Mouse (Mus musculus): ENCODE measurements around the gene E130114P18Rik. TPM values are rescaled to one million over a fixed set of nuclear protein-coding genes. Genes with fewer than 3 reads are reported as not detected.

E130114P18Rik gene
- polyA plus RNA-seq, 1 experiment from 2014 or later: 3.0 TPM

DNA sequence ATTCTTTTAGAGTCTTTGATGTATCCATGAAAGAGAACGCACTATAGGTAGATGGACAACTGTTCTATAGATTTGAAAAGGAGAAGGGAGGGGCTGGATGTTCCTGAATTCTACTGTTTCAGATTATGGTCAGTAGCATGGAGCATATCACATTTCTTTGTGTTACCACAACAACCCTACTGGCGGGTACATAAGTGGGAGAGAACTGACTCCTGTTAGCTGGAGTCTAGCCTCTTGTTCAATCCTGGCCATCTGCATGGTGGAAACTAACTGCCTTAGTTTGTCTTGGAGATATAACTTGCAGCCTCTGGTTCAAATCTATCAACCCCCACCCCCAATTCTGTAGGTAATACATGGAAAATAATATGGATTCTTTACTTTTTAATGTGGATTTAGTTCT lies 4.1 kb downstream of the E130114P18Rik start:
- no peak for ATAC-seq (ENCODE audit: insufficient number of reproducible peaks, low FRiP score, low TSS enrichment, low read depth)
- Histone ChIP-seq H3K9ac (no peak overlapping the region), H3K4me3 (peak overlapping the region; percentile 48), H3K4me2 (peak overlapping the region; percentile 56), H3K9me3 (no peaks in the 10 kb centered on the region), H3K27ac (peak overlapping the region; percentile 97), H3K36me3 (no peaks in the 10 kb centered on the region), H3K4me1 (peaks cover 19% of the 10 kb centered on the region), H3K27me3 (no peaks in the 10 kb centered on the region)
- 59% methylated on average over 2 of the region's 2 CpGs for WGBS

DNA sequence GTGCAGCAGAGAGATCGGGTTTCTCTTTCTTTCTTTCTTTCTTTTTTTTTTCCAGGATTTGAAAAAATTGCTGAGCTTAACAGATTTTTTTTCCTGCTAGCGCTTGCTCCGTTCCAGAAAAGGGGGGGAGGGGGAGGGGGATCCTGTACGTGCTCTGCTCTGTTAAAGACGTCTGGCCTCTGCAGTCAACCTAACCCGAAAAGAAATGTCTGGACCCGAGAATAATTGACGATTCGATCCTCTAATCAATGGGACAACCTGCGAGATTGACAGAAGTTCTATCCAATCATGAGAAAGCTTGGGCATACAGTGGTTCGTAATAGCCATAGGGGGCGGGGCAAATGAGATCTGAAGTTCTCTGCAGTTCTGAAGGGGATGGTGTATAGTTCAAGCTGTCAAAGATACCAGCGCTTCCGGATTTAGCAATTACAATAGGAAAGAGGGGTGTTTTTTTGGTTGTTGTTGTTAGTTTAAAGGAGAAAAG lies 4.7 kb downstream of the E130114P18Rik start:
- Histone ChIP-seq H3K9me3 (no peaks in the 10 kb centered on the region), H3K27ac (peak overlapping the region; percentile 97), H3K4me3 (peak overlapping the region; percentile 48), H3K9ac (no peak overlapping the region), H3K4me1 (peaks cover 19% of the 10 kb centered on the region), H3K36me3 (no peaks in the 10 kb centered on the region), H3K27me3 (no peaks in the 10 kb centered on the region), H3K4me2 (peak overlapping the region; percentile 56)
- peak; percentile 74 for ATAC-seq (ENCODE audit: insufficient number of reproducible peaks, low FRiP score, low TSS enrichment, low read depth)
- 0% methylated on average over 14 of the region's 14 CpGs for WGBS

DNA sequence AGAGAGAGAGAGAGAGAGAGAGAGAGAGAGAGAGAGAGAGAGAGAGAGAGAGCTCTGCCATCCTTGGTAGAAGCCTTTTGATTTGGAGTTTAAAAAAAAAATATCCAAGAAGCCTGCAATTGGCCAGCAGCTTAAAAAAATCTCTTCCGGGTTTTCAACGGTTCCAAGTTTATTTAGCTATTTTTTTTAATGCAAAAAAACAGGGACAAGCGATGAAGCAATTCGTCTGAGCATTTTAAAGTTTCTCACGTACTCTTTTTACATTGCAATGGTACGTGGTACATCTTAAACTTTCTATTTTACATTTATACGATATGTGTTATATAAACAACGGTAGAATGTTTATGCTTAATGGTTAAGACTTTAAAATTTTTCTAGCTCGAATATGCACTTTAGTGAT lies 5.2 kb downstream of the E130114P18Rik start, which contains the start of gene Nfia:
Gene Nfia (plus strand): TSS at position 94 of the 400 bp plus-strand sequence.
- no peak for ATAC-seq (ENCODE audit: insufficient number of reproducible peaks, low FRiP score, low TSS enrichment, low read depth)
- 0 out of 2 replicates have a peak within 1 kb of the TSS, but pooled peaks have one; percentile 28 for H3K9ac ChIP-seq
- WGBS: under 1% methylated on average over 9 of the region's 9 CpGs
- peak within 1 kb of the TSS; percentile 48 for H3K4me3 ChIP-seq
- H3K27ac ChIP-seq: peak within 1 kb of the TSS; percentile 97
- peak within 1 kb of the TSS; percentile 56 for H3K4me2 ChIP-seq
- no peaks in the 10 kb centered on the region for H3K36me3 ChIP-seq
- H3K4me1 ChIP-seq: peaks cover 19% of the 10 kb centered on the region
- no peaks in the 10 kb centered on the region for H3K27me3 ChIP-seq
- no peaks in the 10 kb centered on the region for H3K9me3 ChIP-seq

DNA sequence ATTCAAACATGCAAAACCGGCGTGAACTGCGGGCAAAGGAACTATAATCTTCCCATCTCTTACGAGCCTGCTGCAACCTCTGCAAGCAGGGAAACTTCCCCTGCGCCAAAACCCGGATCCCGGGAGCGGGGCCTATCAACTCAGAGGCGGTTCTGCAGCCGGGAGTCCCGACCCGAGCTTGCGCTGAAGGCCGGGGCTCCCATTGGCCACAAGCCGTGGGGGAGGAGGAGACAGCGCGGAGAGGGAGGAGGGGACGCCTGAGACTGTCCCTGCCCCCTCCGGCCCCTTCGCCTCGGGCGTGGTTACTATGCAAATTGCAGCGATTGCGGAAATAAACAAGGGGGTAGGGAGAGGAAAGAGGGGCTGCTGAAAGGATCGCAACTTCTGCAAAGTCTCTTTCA lies 5.8 kb downstream of the E130114P18Rik start:
- peak; percentile 93 for ATAC-seq (ENCODE audit: insufficient number of reproducible peaks, low FRiP score, low TSS enrichment, low read depth)
- no peaks in the 10 kb centered on the region for H3K36me3 ChIP-seq
- H3K4me2 ChIP-seq: peak overlapping the region; percentile 56
- peak overlapping the region; percentile 97 for H3K27ac ChIP-seq
- WGBS: 0% methylated on average over 25 of the region's 25 CpGs
- H3K9ac ChIP-seq: 0 out of 2 replicates have a peak overlapping the region, but pooled peaks have one; percentile 28
- H3K9me3 ChIP-seq: no peaks in the 10 kb centered on the region
- no peaks in the 10 kb centered on the region for H3K27me3 ChIP-seq
- peaks cover 19% of the 10 kb centered on the region for H3K4me1 ChIP-seq
- peak overlapping the region; percentile 48 for H3K4me3 ChIP-seq

DNA sequence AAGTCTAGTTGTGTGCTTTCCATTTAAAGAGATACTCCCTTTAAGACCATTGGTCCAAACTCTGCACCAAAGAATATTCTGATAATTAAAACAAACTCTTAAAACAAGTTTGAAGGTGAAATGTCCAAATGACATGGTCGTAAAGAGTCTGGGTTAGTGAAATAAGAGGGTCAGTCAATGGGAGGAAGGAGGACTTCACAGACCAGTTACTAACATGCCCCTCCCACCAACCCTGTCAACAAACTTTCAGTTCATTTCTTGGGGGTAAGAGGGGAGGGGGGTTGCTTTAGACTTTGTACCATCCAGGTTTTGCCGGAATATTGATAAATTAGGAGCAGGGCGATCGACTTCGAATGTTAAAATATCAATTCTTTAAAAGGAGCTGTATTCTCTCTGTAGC lies 6.5 kb downstream of the E130114P18Rik start:
- no peak for ATAC-seq (ENCODE audit: insufficient number of reproducible peaks, low FRiP score, low TSS enrichment, low read depth)

DNA sequence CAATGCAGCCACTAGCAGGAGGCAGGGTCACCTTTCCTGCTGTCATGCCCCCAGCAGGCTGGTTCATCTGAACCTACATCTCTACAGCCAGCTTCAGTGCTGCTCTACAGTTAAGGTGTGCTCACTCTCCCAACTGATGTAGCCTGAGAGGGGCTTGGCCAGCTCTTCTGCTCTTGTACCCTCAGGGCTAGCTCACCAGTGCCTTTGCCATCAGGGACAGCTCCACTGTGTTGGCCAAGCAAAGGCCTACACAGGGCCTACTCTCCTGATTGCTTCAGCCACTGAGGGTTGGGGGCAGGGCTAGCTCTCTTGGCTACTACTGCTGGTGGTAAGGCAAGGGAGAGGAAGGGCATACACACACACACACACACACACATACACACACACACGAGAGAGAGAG lies 8.0 kb downstream of the E130114P18Rik start:
- Histone ChIP-seq H3K9ac (no peak overlapping the region), H3K36me3 (no peaks in the 10 kb centered on the region), H3K27me3 (no peaks in the 10 kb centered on the region), H3K4me3 (no peak overlapping the region), H3K9me3 (no peaks in the 10 kb centered on the region), H3K4me1 (peaks cover 15% of the 10 kb centered on the region), H3K27ac (no peak overlapping the region), H3K4me2 (no peak overlapping the region)
- no CpG with 5 or more reads among the region's 1 CpGs for WGBS
- no peak for ATAC-seq (ENCODE audit: insufficient number of reproducible peaks, low FRiP score, low TSS enrichment, low read depth)

More for the DNA sequence above, 6.5 kb downstream of the E130114P18Rik start:
- peak overlapping the region; percentile 56 for H3K4me2 ChIP-seq
- peak overlapping the region; percentile 48 for H3K4me3 ChIP-seq
- no peaks in the 10 kb centered on the region for H3K9me3 ChIP-seq
- H3K4me1 ChIP-seq: peaks cover 19% of the 10 kb centered on the region
- WGBS: 19% methylated on average over 5 of the region's 5 CpGs
- H3K36me3 ChIP-seq: no peaks in the 10 kb centered on the region
- no peak overlapping the region for H3K9ac ChIP-seq
- peak overlapping the region; percentile 97 for H3K27ac ChIP-seq
- H3K27me3 ChIP-seq: no peaks in the 10 kb centered on the region

DNA sequence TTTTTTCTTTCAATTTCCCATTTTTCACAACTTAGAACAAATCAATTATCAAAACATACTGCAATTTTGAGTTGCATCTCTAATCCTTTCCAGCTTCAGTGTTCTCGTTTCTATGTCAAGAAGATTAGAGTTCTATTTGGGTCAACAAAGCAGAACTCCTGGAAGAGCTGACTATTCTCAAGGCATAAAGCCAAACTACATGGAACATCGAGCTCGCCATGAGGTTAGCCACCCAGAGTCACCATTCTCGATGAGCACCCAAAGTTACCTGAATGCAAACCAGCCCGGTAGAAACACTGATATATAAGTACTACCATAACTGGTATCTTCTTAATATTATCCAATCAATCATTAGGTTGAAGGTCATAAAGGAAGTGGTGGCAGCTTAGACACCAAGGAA lies 10.4 kb downstream of the E130114P18Rik start:
- 94% methylated on average over 5 of the region's 5 CpGs for WGBS
- H3K9me3 ChIP-seq: no peaks in the 10 kb centered on the region
- ATAC-seq (ENCODE audit: insufficient number of reproducible peaks, low FRiP score, low TSS enrichment, low read depth): no peak
- no peak overlapping the region for H3K4me2 ChIP-seq
- no peak overlapping the region for H3K4me3 ChIP-seq
- no peak overlapping the region for H3K9ac ChIP-seq
- H3K27ac ChIP-seq: no peak overlapping the region
- no peaks in the 10 kb centered on the region for H3K27me3 ChIP-seq
- H3K36me3 ChIP-seq: no peaks in the 10 kb centered on the region
- peaks cover 4% of the 10 kb centered on the region; the same call in 1 of the 2 replicates for H3K4me1 ChIP-seq

DNA sequence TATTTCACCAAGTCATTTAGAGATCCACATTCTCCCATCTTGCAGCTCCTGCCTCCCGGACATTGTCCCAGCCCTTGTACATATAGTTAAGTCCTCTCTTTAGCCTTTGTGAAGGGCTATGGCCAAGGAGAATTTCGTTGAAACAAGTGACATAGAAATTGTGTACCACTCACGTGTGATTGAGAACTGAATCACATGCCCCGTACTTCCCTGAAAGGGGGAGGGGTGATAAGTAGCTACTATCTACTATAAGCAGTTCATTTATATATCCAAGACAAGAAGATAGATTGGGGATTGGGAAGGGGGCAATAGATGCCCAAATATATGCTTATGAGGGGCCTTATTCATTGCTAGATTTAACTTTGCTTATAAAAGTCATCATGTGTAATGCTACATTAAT lies 10.9 kb downstream of the E130114P18Rik start:
- no peak for ATAC-seq (ENCODE audit: insufficient number of reproducible peaks, low FRiP score, low TSS enrichment, low read depth)
- no peak overlapping the region for H3K9ac ChIP-seq
- no peak overlapping the region for H3K4me2 ChIP-seq
- no peaks in the 10 kb centered on the region for H3K27me3 ChIP-seq
- no peaks in the 10 kb centered on the region for H3K9me3 ChIP-seq
- H3K4me1 ChIP-seq: peaks cover 4% of the 10 kb centered on the region; the same call in 1 of the 2 replicates
- H3K4me3 ChIP-seq: no peak overlapping the region
- H3K27ac ChIP-seq: no peak overlapping the region
- WGBS: 73% methylated on average over 4 of the region's 4 CpGs
- H3K36me3 ChIP-seq: no peaks in the 10 kb centered on the region

DNA sequence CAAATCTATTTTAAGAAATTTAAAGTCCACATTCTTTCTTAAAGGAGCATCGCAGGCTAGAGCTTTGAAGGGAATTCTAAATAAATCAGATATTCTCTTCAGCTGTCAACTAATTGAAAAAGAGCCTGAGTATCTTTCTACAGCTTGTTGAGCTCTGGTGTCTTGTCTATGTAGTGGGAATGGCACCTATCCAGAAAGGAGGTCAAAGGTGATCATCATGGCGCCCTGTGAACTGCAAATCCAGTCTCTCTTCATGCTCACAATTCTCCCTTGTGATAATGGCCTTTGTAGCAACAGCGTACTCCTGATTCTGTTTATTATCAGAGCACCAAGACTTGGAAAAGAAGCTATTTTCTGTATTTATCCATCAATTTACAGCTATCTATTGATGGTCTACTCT lies 11.8 kb downstream of the E130114P18Rik start:
- ATAC-seq (ENCODE audit: insufficient number of reproducible peaks, low FRiP score, low TSS enrichment, low read depth): no peak
- Histone ChIP-seq H3K9me3 (no peaks in the 10 kb centered on the region), H3K27me3 (no peaks in the 10 kb centered on the region), H3K4me3 (no peak overlapping the region), H3K4me2 (no peak overlapping the region), H3K27ac (no peak overlapping the region), H3K9ac (no peak overlapping the region), H3K36me3 (no peaks in the 10 kb centered on the region), H3K4me1 (no peaks in the 10 kb centered on the region)
- WGBS: 87% methylated on average over 3 of the region's 3 CpGs

DNA sequence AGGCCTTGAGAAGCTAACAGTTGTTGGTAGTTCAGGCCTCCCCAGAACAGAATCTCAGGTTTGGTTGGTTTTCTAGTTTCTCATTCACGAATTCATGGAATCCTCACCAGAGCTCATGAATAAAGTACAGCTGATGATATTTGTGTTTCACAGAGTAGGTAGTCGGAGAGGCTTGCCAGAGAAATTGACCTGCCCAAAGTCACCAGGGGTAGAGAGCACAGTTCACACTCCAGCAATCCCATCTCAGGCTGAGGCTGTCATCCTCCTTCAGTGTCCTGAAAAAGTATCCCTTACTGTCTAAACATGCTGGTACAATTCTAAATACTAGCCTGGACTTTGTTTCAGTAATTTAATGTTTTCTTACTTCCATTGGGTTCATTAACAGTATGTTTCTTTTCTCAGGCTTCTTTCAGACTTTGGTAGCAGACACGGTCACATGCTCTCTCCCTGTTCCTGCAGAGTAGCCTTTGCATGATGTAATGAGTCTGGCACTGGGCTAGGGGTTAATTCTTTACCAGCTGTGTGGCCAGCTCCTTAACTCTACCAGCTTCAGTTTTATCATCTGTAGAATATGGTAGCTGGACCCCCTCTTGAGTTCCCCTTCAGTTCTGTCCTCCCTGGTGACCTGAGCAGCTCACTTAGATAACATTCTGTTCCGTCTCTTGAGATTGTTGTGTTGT lies 12.4 kb downstream of the E130114P18Rik start:
- Histone ChIP-seq H3K36me3 (no peaks in the 10 kb centered on the region), H3K27me3 (no peaks in the 10 kb centered on the region), H3K4me2 (no peak overlapping the region), H3K9ac (no peak overlapping the region), H3K9me3 (no peaks in the 10 kb centered on the region), H3K4me1 (no peaks in the 10 kb centered on the region), H3K4me3 (no peak overlapping the region), H3K27ac (no peak overlapping the region)
- WGBS: 72% methylated on average over 4 of the region's 4 CpGs
- no peak for ATAC-seq (ENCODE audit: insufficient number of reproducible peaks, low FRiP score, low TSS enrichment, low read depth)

DNA sequence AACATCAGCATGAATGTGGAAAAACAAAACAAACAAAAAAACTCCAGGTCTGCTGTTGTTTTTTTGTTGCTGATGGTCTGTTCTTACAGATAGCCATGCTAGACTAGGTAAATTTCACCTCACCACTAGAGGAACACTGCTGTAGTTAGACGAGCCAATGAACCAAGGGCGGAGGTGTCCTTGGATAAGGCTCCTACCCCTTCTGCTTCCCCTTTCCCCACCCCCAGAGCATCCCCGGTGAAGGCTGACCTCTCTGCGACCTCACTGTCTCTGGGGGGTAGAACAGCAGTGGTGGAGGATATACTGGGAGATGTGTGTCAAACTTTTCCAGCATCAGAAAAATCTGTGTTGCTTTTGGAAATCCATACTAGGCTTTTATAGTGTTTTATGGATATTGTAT lies 13.3 kb downstream of the E130114P18Rik start:
- H3K36me3 ChIP-seq: no peaks in the 10 kb centered on the region
- no peaks in the 10 kb centered on the region for H3K4me1 ChIP-seq
- 33% methylated on average over 4 of the region's 4 CpGs for WGBS
- no peak overlapping the region for H3K9ac ChIP-seq
- no peak for ATAC-seq (ENCODE audit: insufficient number of reproducible peaks, low FRiP score, low TSS enrichment, low read depth)
- H3K9me3 ChIP-seq: no peaks in the 10 kb centered on the region
- no peak overlapping the region for H3K4me2 ChIP-seq
- no peaks in the 10 kb centered on the region for H3K27me3 ChIP-seq
- no peak overlapping the region for H3K4me3 ChIP-seq
- no peak overlapping the region for H3K27ac ChIP-seq

DNA sequence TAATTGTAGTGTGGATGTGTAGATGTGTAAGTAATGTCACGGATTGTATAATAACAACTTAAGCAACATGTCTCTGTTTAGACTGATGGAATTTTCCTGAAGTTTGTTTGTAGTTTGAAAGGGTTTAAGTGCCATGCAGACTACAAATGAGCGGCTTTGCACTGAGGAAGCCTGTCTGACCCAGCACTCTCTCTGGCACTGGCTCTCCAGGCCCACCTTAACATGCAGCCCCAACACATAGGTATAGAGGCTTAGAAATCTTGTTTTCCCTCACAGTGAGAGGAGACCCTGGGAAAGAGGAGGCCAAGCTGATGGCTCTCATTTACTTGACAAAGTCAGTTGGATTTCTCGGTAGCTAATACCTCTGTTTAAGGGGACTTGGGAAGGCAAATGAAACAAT lies 19.2 kb downstream of the E130114P18Rik start:
- H3K36me3 ChIP-seq: no peaks in the 10 kb centered on the region
- peak overlapping the region; percentile 62 for H3K4me2 ChIP-seq
- no peaks in the 10 kb centered on the region for H3K27me3 ChIP-seq
- peaks cover 23% of the 10 kb centered on the region for H3K4me1 ChIP-seq
- no peaks in the 10 kb centered on the region for H3K9me3 ChIP-seq
- H3K4me3 ChIP-seq: peak overlapping the region; percentile 55
- H3K9ac ChIP-seq: no peak overlapping the region
- ATAC-seq (ENCODE audit: insufficient number of reproducible peaks, low FRiP score, low TSS enrichment, low read depth): no peak
- WGBS: 61% methylated on average over 3 of the region's 3 CpGs
- peak overlapping the region; percentile 93 for H3K27ac ChIP-seq
